In genomic region chr10:61370273-61370979, GRCm38 (mm10) we compare ENCODE assay signal across 9 mouse cellular contexts. TPM values are rescaled to one million over a fixed set of nuclear protein-coding genes. Genes with fewer than 3 reads are reported as not detected.
A peak's percentile ranks its signal among the peaks of the same experiment; 100 is the strongest.
DNase-seq lines count a peak whose midpoint lies in the region; ATAC-seq lines count a peak whose summit lies in the region.
"Had no signal": no experiment of that assay in that cellular context is flagged by ENCODE, and none has a peak within 500 bp of the region (broad histone marks: within the 10 kb centered on the region; RNA-seq: fewer than 3 reads in every experiment).

No protein-coding gene starts in this region.

- H3K9me3 ChIP-seq in intestine, embryonic 16.5 days (ENCODE audit: control insufficient read depth, low read length) = no peaks in the 10 kb centered on the region
- H3K9me3 ChIP-seq in lung, embryonic 15.5 days = no peaks in the 10 kb centered on the region

- H3K27ac ChIP-seq in intestine, embryonic 16.5 days (ENCODE audit: low read length) = peak overlapping the region; percentile 12; the same call in 1 of the 2 replicates
- peak overlapping the region; percentile 71 for H3K27ac ChIP-seq in lung, embryonic 15.5 days

- intact Hi-C loops in gastrocnemius, postnatal 14 days (cut with DNase I; ENCODE audit: low total_unique reads) = no loop called here

- 48% methylated on average over 18 of the region's 18 CpGs for WGBS in intestine, embryonic 16.5 days
- WGBS in lung, embryonic 15.5 days = 40% methylated on average over 18 of the region's 18 CpGs

- H3K4me2 ChIP-seq in intestine, embryonic 16.5 days (ENCODE audit: low read depth, low read length) = no peak overlapping the region
- 0 out of 2 replicates have a peak overlapping the region, but pooled peaks have one; percentile 11 for H3K4me2 ChIP-seq in lung, embryonic 15.5 days

- ATAC-seq in intestine, embryonic 16.5 days = peak; percentile 47
- no peak for ATAC-seq in lung, embryonic 15.5 days (ENCODE audit: borderline replicate concordance, extremely low read depth, low FRiP score, low TSS enrichment)

- H3K36me3 ChIP-seq in intestine, embryonic 16.5 days (ENCODE audit: control insufficient read depth, insufficient read depth, low read length) = no peaks in the 10 kb centered on the region
- H3K36me3 ChIP-seq in lung, embryonic 15.5 days = no peaks in the 10 kb centered on the region

- peaks cover 19% of the 10 kb centered on the region for H3K4me1 ChIP-seq in intestine, embryonic 16.5 days (ENCODE audit: control insufficient read depth, insufficient read depth, low read length)
- peaks cover 77% of the 10 kb centered on the region for H3K4me1 ChIP-seq in lung, embryonic 15.5 days

- H3K4me3 ChIP-seq in intestine, embryonic 16.5 days (ENCODE audit: low read length) = no peak overlapping the region
- H3K4me3 ChIP-seq in lung, embryonic 15.5 days = no peak overlapping the region

- DNase-seq in gastrocnemius, postnatal 14 days = peak; percentile 52
- DNase-seq in gastrocnemius, postnatal 10 days = no peak
- peak; percentile 26 for DNase-seq in forelimb bud, embryonic 11.5 days (ENCODE audit: low read depth, low spot score)
- no peak for DNase-seq in right cerebral cortex, postnatal 10 days (ENCODE audit: low spot score in 2 of 2)
- no peak for DNase-seq in c-Kit-positive CD71-positive TER-119-positive erythroid progenitor cells, embryonic 14.5 days (ENCODE audit: low spot score)
- DNase-seq in layer of hippocampus, postnatal 36 days = no peak

- no peak overlapping the region for H3K9ac ChIP-seq in intestine, embryonic 16.5 days (ENCODE audit: low read depth, low read length)
- H3K9ac ChIP-seq in lung, embryonic 15.5 days = no peak overlapping the region

- no peaks in the 10 kb centered on the region for H3K27me3 ChIP-seq in intestine, embryonic 16.5 days (replicated peaks; ENCODE audit: control insufficient read depth, insufficient read depth, low read length)
- no peaks in the 10 kb centered on the region for H3K27me3 ChIP-seq in lung, embryonic 15.5 days

RNA-seq across cellular contexts. Expression of gene Pald1, which starts 12.9 kb away (rescaled TPM):
- total RNA-seq in gastrocnemius, postnatal 14 days (2021) = 10 to 100 TPM; 15.2 to 17.7 TPM
- 10 to 100 TPM; 18.5 to 28.3 TPM for total RNA-seq in gastrocnemius, postnatal 10 days (2021)
- 13.2 and 15.0 TPM in 2 replicates for polyA plus RNA-seq in intestine, embryonic 16.5 days (2015; fragmentation: Nextera tagmentation; extraction: Ambion mirVana)
- polyA plus RNA-seq in lung, embryonic 15.5 days (2015; fragmentation: Nextera tagmentation; extraction: Ambion mirVana) = 47.5 and 48.1 TPM in 2 replicates
- total RNA-seq in layer of hippocampus, postnatal 36 days (2021) = 10 to 100 TPM; 14.3 to 15.4 TPM

RNA-seq across cellular contexts. Expression of gene Nodal, which starts 47.3 kb away (rescaled TPM):
- under 1 TPM in 1 of 2 experiments, not detected in 1; 0.10 TPM for total RNA-seq in gastrocnemius, postnatal 14 days (2021)
- under 1 TPM; 0.11 to 0.19 TPM for total RNA-seq in gastrocnemius, postnatal 10 days (2021)
- 0.15 and 0.16 TPM in 2 replicates for polyA plus RNA-seq in intestine, embryonic 16.5 days (2015; fragmentation: Nextera tagmentation; extraction: Ambion mirVana)
- polyA plus RNA-seq in lung, embryonic 15.5 days (2015; fragmentation: Nextera tagmentation; extraction: Ambion mirVana) = 0.09 TPM in 1 of 2 replicates, not detected in the other
- total RNA-seq in layer of hippocampus, postnatal 36 days (2021) = under 1 TPM in 1 of 2 experiments, not detected in 1; 0.22 TPM
- total RNA-seq: common myeloid progenitor, adult 5-6 weeks had no signal

Comparison
In these comparisons a context has a peak if more than half of its experiments do, and no peak if none do; other contexts are left out.
1. DNase-seq: peak in gastrocnemius, postnatal 14 days (single experiment) and forelimb bud, embryonic 11.5 days (single experiment); none in gastrocnemius, postnatal 10 days (single experiment), right cerebral cortex, postnatal 10 days (0 of 2), c-Kit-positive CD71-positive TER-119-positive erythroid progenitor cells, embryonic 14.5 days (single experiment) and layer of hippocampus, postnatal 36 days (0 of 2).